Mouse (Mus musculus) cortical plate, adult 2 months (tissue): ENCODE measurements around the gene Ino80e. TPM values are rescaled to one million over a fixed set of nuclear protein-coding genes. Genes with fewer than 3 reads are reported as not detected.

Experiments used
- H3K27ac ChIP-seq: fragments of 200-500 bp; 2 replicates; pipeline ENCODE4 v1.5.1; 2012; ENCODE audit warnings: low read length, control low read depth, inconsistent platforms; ENCODE audit not compliant: insufficient read depth
- H3K4me1 ChIP-seq: fragments of 200-500 bp; 2 replicates; pipeline ENCODE4 v1.6.1; 2011; ENCODE audit warnings: low read length; ENCODE audit not compliant: control insufficient read depth, insufficient read depth
- H3K4me3 ChIP-seq: fragments of 200-500 bp; 2 replicates; pipeline ENCODE4 v1.5.1; 2011; ENCODE audit warnings: mild to moderate bottlenecking, low read length, control low read depth; ENCODE audit not compliant: insufficient read depth
- CTCF ChIP-seq: fragments of 200-500 bp; IDR thresholded peaks from 2 replicates; pipeline ENCODE4 v1.5.1; 2011; ENCODE audit warnings: mild to moderate bottlenecking, control low read depth, low read length; ENCODE audit not compliant: insufficient read depth; ENCODE audit errors: extremely low read depth
- POLR2A ChIP-seq: fragments of 200-500 bp; IDR thresholded peaks from 2 replicates; pipeline ENCODE4 v1.6.1; 2011; ENCODE audit warnings: mild to moderate bottlenecking, low read length, control low read depth; ENCODE audit not compliant: insufficient read depth; ENCODE audit errors: extremely low read depth
- polyA plus RNA-seq: library from polyadenylated mRNA; depleted of rRNA; stranded (reverse); fragments of >200 nt; gene quantifications from 2 replicates; pipeline ENCODE4 v1.2.3, GENCODE M21; 2012

Gene Ino80e
- polyA plus RNA-seq, 1 experiment, result 59.3 TPM

- TF ChIP-seq CTCF (no peak), POLR2A (no peak)
- H3K4me1 ChIP-seq, result no peaks in the 10 kb centered on the region
- no peak overlapping the region for H3K4me3 ChIP-seq
- H3K27ac ChIP-seq, result no peak overlapping the region
Observed at GRCm38 (mm10) chr7:126845516-126845915, 16.7 kb downstream of the Ino80e start.

DNA sequence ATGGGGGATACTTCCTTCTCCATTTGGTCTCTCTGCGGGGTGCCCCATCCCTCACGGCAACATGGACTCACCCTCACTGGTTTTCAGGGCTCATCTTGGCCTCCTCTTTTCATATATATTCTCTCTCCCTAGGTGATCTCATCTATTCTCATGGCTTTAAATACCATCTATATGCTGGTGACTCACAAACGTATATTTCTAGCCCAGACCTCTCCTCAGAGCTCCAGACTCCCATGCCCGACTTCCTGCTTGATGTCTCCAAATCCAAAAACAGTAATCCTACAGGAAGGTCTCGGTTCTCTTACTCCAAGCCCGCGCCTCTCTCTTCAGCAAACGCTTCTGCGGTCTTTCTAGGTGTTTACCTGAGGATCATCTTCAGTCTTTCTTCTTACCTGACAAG, 18.9 kb downstream of the Ino80e start:
- TF ChIP-seq CTCF (no peak), POLR2A (0 out of 2 replicates have a peak, but pooled peaks have one; percentile 37)
- Histone ChIP-seq H3K4me3 (no peak overlapping the region), H3K27ac (peak overlapping the region; percentile 39; the same call in 1 of the 2 replicates), H3K4me1 (no peaks in the 10 kb centered on the region)

DNA sequence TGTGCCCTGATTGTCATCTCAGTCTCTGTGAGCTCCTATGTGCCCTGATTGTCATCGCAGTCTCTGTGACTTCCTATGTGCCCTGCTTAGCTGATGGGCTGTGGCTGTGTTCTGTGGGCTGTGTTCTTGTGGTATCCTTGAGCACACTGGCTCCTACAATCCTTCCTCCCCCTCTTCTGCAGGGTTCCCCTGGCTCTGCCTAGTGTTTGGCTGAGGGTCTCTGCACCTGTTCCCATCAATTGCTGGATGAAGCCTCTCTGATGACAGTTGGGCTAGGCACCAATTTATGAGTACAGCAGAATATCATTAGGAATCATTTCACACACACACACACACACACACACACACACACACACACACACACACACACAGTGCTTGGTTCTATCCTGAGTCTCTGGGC, 28.9 kb downstream of the Ino80e start:
- TF ChIP-seq CTCF, result no peak
- no peak for TF ChIP-seq POLR2A
- Histone ChIP-seq H3K27ac (no peak overlapping the region), H3K4me1 (no peaks in the 10 kb centered on the region), H3K4me3 (no peak overlapping the region)

DNA sequence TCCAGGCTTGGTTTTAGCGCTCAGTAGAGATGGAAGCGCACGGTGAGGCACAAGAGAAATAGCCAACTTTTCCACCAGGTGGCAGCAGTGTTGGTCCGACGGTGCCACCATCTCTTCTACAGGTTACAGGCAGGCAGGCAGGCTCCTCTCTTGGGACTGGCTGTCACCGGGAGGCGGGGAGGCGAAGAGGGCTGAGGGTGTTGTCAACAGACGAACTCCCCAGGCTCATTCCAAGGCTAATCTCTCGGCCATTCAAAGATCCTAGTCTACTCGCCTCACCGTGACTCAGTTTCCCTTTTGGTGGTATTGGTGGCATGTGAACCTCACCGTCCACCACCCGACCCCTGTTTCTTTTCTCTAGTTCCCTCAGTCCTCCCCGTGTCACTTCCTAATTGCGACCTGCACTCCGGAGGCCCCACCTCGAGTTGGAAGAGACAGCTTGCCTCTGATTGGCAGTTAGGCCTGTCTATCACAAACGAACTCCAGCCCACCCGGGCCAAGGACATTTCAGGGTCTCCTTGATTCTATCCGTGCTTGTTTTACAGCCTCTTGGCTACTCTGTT, 30.1 kb downstream of the Ino80e start:
- H3K27ac ChIP-seq, result no peak overlapping the region
- TF ChIP-seq CTCF, result peak; percentile 80
- no peak for TF ChIP-seq POLR2A
- H3K4me1 ChIP-seq, result no peaks in the 10 kb centered on the region
- H3K4me3 ChIP-seq, result no peak overlapping the region

DNA sequence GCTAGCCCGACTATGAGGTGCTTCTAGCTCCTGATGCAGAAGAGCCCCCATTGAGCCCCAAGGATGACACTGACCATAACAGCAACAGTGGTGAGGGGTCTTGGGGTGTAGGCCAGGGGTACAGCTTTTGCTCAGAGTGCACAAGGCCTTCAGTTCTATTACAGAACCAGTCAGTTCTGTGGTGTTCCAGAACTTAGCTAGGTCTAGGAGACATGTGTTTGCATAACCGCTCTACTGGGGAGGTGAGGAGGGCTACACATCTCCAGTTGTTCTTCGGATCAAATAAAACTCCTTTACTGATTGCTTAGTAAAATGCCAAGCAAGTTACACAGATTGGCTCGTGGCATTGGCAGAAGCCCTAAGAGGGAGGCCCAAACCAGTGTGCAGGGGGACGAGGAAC, 30.6 kb downstream of the Ino80e start, which contains the start of gene 4930451I11Rik:
Gene 4930451I11Rik, minus strand, starts transcription at position 101 of the 400 bp plus-strand sequence.
- Histone ChIP-seq H3K4me3 (no peak within 1 kb of the TSS), H3K4me1 (no peaks in the 10 kb centered on the region), H3K27ac (no peak within 1 kb of the TSS)
- TF ChIP-seq CTCF, result no peak
- no peak for TF ChIP-seq POLR2A

DNA sequence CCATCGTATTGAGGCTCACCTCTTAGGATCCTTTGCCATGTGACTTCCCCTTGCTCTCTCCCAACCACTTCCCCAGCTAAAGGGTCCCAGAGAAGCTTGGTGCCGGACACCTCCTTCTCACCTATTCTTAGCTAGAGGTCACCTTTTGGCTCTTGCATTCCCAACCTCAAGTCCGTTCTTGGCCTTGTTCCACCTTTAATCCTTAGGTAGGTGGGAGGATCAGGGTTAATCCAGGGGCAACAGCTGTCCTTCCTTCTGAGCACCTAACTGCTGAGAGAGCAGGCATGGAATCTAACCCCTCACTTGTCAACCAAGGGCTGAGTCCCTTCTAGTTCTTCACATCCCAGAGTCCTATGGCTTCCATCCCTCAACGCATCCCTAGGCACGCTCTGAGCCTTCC, 36.2 kb downstream of the Ino80e start:
- H3K4me3 ChIP-seq, result no peak overlapping the region
- TF ChIP-seq POLR2A (no peak), CTCF (no peak)
- peaks cover 2% of the 10 kb centered on the region; the same call in 1 of the 2 replicates for H3K4me1 ChIP-seq
- H3K27ac ChIP-seq, result no peak overlapping the region

GRCm38 (mm10) chr7:126825403-126825802, 36.8 kb downstream of the Ino80e start:
- H3K4me1 ChIP-seq, result peaks cover 2% of the 10 kb centered on the region; the same call in 1 of the 2 replicates
- H3K4me3 ChIP-seq, result no peak overlapping the region
- H3K27ac ChIP-seq, result no peak overlapping the region
- TF ChIP-seq CTCF, result no peak
- no peak for TF ChIP-seq POLR2A

DNA sequence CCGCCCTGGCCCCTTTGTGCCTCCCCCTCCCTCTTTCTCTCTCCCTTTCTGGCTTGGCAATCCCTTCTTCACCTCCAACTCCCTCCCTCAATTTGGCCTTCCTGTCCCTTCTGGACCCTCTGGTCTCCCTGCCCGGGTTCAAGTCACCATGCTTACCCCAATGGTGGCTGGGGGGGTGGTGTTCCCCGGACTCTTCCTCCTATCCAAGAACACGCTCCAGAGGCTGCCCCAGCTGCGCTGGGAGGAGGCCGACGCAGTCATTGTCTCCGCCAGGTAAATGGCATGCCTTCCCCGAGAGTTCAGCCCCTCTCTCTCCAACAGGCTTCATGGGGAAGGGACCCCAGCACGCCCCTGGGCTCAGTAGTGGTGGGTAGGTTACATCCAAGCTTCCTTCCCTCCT, 38.2 kb downstream of the Ino80e start:
- peaks cover 2% of the 10 kb centered on the region; the same call in 1 of the 2 replicates for H3K4me1 ChIP-seq
- no peak overlapping the region for H3K27ac ChIP-seq
- H3K4me3 ChIP-seq, result peak overlapping the region; percentile 91
- TF ChIP-seq CTCF (no peak), POLR2A (no peak)

- H3K4me1 ChIP-seq, result peaks cover 2% of the 10 kb centered on the region; the same call in 1 of the 2 replicates
- H3K27ac ChIP-seq, result no peak overlapping the region
- peak overlapping the region; percentile 91 for H3K4me3 ChIP-seq
- TF ChIP-seq CTCF (no peak), POLR2A (peak; percentile 71; the same call in 1 of the 2 replicates)
Observed at GRCm38 (mm10) chr7:126823202-126823711, 38.9 kb downstream of the Ino80e start.

- H3K27ac ChIP-seq, result 0 out of 2 replicates have a peak overlapping the region, but pooled peaks have one; percentile 31
- peak overlapping the region; percentile 91 for H3K4me3 ChIP-seq
- TF ChIP-seq POLR2A (0 out of 2 replicates have a peak, but pooled peaks have one; percentile 11), CTCF (no peak)
- peaks cover 2% of the 10 kb centered on the region; the same call in 1 of the 2 replicates for H3K4me1 ChIP-seq
Observed at GRCm38 (mm10) chr7:126822741-126823140, 39.4 kb downstream of the Ino80e start.
